Mouse (Mus musculus) C2C12 (cell line): ENCODE data around the gene Fgd6. TPM values are rescaled to one million over a fixed set of nuclear protein-coding genes. Genes with fewer than 3 reads are reported as not detected.

Experiments used
- H3K27me3 ChIP-seq: one replicate; pipeline ENCODE4 v1.6.1; 2011; ENCODE audit not compliant: control insufficient read depth, insufficient read depth, insufficient read length
- H3K36me3 ChIP-seq: one replicate; pipeline ENCODE4 v1.6.1; 2011; ENCODE audit not compliant: control insufficient read depth, insufficient read depth
- H3K4me3 ChIP-seq: one replicate; pipeline ENCODE4 v1.5.1; 2011; ENCODE audit warnings: mild to moderate bottlenecking, control low read depth; ENCODE audit not compliant: poor library complexity, insufficient read depth, severe bottlenecking
- H3K79me2 ChIP-seq: one replicate; pipeline ENCODE4 v1.6.1; 2011; ENCODE audit not compliant: control insufficient read depth, insufficient read depth
- H3K79me3 ChIP-seq: one replicate; pipeline ENCODE4 v1.6.1; 2011; ENCODE audit warnings: low read depth, control low read depth
- H3ac ChIP-seq: one replicate; pipeline ENCODE3; 2011; ENCODE audit warnings: low read depth; ENCODE audit not compliant: control insufficient read depth, insufficient read length
- CEBPB ChIP-seq: IDR thresholded peaks from one replicate; pipeline ENCODE4 v1.6.1; 2011; ENCODE audit warnings: low read depth, mild to moderate bottlenecking, control low read depth, moderate library complexity
- CTCF ChIP-seq: IDR thresholded peaks from one replicate; pipeline ENCODE4 v1.5.1; 2011; ENCODE audit not compliant: control insufficient read depth, insufficient read depth, insufficient read length
- FOSL1 ChIP-seq: IDR thresholded peaks from one replicate; pipeline ENCODE4 v1.8.0; 2011; ENCODE audit warnings: mild to moderate bottlenecking, low read length; ENCODE audit not compliant: poor library complexity, insufficient read depth, severe bottlenecking
- MAX ChIP-seq: IDR thresholded peaks from one replicate; pipeline ENCODE4 v1.6.1; 2011; ENCODE audit warnings: mild to moderate bottlenecking, control low read depth
- MYOD1 ChIP-seq: IDR thresholded peaks from one replicate; pipeline ENCODE4 v1.6.1; 2011; ENCODE audit warnings: low read depth; ENCODE audit not compliant: control insufficient read depth, insufficient read length
- MYOG ChIP-seq: IDR thresholded peaks from one replicate; pipeline ENCODE4 v1.6.1; 2011; ENCODE audit not compliant: control insufficient read depth, insufficient read length; ENCODE audit errors: extremely low read depth
- USF1 ChIP-seq: IDR thresholded peaks from one replicate; pipeline ENCODE4 v1.6.1; 2011; ENCODE audit warnings: low read depth, mild to moderate bottlenecking, control low read depth, moderate library complexity
- polyA plus RNA-seq: library from polyadenylated mRNA; unstranded; fragments of >200 nt; fragmentation: generic; extraction: Trizol; gene quantifications from one replicate; pipeline ENCODE4 v1.2.1, GENCODE M21; 2012; ENCODE audit warnings: missing spikeins

Fgd6 gene
- polyA plus RNA-seq, 1 experiment: 1.3 TPM

DNA sequence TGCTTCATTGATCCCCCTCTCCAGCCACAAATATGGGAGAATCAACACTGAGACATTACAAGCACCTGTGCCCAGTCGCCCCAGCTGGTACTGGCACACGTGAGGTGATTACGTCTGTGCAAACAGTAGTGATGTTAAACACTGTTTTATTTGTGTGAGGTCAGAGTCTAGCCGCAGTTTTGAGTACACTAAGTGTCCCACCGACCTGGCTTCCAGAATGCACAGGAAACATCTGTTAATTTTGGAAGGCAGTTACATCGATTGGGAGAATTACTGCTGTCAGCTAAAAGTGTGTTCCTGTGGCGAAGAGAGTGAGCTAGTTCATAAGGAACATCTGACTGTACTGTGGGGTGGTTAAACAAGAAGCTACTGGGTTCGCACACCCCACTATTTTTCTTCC, 24.4 kb downstream of the Fgd6 start:
- H3ac ChIP-seq: no peak overlapping the region
- H3K27me3 ChIP-seq: no peaks in the 10 kb centered on the region
- no peaks in the 10 kb centered on the region for H3K79me3 ChIP-seq
- no peaks in the 10 kb centered on the region for H3K36me3 ChIP-seq
- TF ChIP-seq CTCF (no peak), MAX (no peak), FOSL1 (no peak), USF1 (no peak), MYOG (no peak), MYOD1 (no peak), CEBPB (no peak)
- no peak overlapping the region for H3K4me3 ChIP-seq
- no peaks in the 10 kb centered on the region for H3K79me2 ChIP-seq

DNA sequence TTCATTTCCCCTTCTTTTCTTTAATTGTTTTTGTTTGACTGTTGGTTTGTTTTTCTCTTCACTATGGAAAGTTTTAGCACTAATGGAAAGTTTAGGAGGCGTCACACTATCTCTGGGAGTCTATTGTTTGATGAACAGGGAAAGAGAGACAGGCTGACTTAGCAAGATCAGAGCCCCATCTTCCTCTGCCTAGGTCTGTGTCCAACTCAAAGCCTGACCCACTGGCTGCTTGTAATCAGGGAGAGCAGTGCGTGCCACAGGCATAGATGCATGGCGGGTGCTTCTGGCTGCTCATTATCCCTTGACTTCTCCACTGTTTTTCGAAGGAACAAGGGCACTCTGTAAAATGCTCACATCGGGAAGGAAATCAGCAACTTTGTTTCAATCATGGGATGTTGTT, 26.6 kb downstream of the Fgd6 start:
- TF ChIP-seq FOSL1: no peak
- no peak for TF ChIP-seq CEBPB
- TF ChIP-seq MYOG: no peak
- no peak for TF ChIP-seq MAX
- no peak for TF ChIP-seq USF1
- no peak for TF ChIP-seq CTCF
- TF ChIP-seq MYOD1: no peak
- Histone ChIP-seq H3K79me2 (no peaks in the 10 kb centered on the region), H3K36me3 (no peaks in the 10 kb centered on the region), H3K79me3 (no peaks in the 10 kb centered on the region), H3K27me3 (no peaks in the 10 kb centered on the region), H3K4me3 (no peak overlapping the region), H3ac (no peak overlapping the region)

DNA sequence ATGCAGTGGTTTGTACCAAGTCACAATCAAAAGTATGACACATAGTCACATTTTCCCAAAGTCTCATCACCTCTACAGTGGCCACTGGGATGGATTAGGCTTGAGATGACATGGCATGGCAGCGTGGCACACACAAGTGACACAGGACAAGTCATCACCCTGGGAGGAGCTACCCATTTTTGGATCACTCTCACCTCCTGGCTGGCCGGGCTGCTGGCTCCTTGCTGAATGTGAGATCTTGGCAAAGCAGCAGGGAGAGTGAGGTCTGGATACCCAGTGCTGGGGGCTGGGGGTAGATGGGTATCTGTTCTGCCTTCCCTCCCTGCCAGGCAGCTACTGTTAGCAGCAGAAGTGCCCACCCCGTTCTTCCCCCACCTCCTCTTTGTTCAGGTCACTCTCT, 31.1 kb downstream of the Fgd6 start:
- no peaks in the 10 kb centered on the region for H3K27me3 ChIP-seq
- H3ac ChIP-seq: no peak overlapping the region
- H3K79me2 ChIP-seq: no peaks in the 10 kb centered on the region
- TF ChIP-seq MYOD1 (no peak), MYOG (no peak), CTCF (no peak), USF1 (no peak), FOSL1 (no peak)
- H3K4me3 ChIP-seq: no peak overlapping the region
- H3K79me3 ChIP-seq: no peaks in the 10 kb centered on the region
- no peaks in the 10 kb centered on the region for H3K36me3 ChIP-seq

DNA sequence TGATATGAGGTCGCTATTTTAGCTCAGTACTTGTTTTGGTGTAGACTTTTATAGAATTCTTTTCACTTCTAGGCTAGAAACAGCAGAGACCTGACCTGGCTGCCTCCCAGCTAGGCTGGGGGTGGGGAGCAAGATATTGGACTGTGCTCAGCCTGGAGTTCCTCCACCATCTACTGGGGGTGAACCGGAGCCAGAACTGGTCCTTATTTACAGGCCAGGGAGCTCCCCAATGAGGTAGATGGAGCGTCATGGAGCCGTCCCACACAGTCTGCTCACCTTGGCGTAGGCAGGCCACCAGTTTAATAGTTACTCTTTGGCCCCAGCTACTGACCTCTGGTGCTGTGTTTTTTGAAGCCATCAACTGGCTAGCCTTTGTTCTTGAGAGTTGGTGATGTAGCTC, 32.9 kb downstream of the Fgd6 start:
- H3ac ChIP-seq: no peak overlapping the region

DNA sequence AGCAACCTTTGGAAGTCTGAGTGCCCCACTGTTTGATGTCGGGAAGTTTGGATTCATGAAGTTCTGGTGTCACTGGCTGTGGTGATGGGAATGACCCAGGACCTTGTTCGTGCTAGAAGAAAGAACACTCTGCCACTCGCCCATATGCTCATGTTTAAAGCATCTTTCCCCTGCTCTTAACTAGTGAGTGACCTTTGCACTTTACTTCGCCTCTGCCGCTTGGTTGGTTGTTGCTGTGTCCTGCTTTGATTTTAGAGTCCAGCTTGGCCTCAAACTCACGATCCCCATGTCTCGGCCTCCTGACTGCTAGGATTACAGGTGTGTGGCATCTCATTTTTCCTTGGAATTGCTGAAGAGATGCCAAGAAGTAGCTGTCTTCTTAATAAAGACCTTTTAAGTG, 35.8 kb downstream of the Fgd6 start:
- Histone ChIP-seq H3K79me3 (no peaks in the 10 kb centered on the region), H3K27me3 (no peaks in the 10 kb centered on the region), H3ac (no peak overlapping the region), H3K36me3 (no peaks in the 10 kb centered on the region), H3K79me2 (no peaks in the 10 kb centered on the region), H3K4me3 (no peak overlapping the region)
- TF ChIP-seq MYOG (no peak), CTCF (no peak), FOSL1 (no peak), USF1 (no peak), MYOD1 (no peak), MAX (no peak), CEBPB (no peak)

More for the DNA sequence above, 32.9 kb downstream of the Fgd6 start:
- H3K4me3 ChIP-seq: no peak overlapping the region
- TF ChIP-seq CTCF: no peak
- TF ChIP-seq MYOG: no peak
- no peak for TF ChIP-seq MAX
- TF ChIP-seq USF1: no peak
- no peak for TF ChIP-seq FOSL1
- no peak for TF ChIP-seq MYOD1
- TF ChIP-seq CEBPB: no peak
- H3K79me2 ChIP-seq: no peaks in the 10 kb centered on the region
- H3K79me3 ChIP-seq: no peaks in the 10 kb centered on the region
- no peaks in the 10 kb centered on the region for H3K27me3 ChIP-seq
- H3K36me3 ChIP-seq: no peaks in the 10 kb centered on the region

DNA sequence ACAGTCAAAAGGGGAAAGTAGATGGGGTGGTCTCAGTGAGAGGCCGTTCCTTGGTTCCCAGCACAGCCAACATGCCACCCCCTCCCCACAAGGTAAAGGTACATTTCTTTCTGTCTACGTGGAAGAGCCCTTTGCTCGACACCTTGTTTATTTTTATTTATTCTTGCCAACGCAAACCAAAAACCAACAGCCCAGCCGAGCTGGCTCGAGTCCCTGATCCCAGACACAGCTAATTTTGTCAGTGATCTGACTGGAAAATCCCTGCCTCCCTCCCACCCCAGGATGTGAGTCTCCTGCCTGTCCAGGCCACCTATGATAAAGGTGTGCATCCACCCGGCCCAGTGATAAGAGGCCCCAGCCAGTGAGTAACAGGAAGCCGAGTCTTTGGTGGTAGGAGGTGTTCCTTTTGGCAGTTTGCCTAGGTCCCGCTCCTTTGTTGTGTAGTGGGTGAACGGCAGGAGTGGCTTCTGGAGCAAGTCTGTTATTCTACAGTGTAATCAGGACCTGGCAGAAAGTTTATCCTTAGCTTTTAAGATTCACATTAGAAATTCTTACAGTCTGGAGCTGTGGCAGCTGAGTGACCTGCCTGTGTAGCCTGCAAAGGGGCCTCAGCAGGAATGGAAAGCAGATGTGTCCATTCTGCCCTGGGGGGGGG, 36.6 kb downstream of the Fgd6 start:
- Histone ChIP-seq H3K4me3 (no peak overlapping the region), H3K79me2 (no peaks in the 10 kb centered on the region), H3K79me3 (no peaks in the 10 kb centered on the region), H3K36me3 (no peaks in the 10 kb centered on the region), H3K27me3 (no peaks in the 10 kb centered on the region), H3ac (no peak overlapping the region)
- TF ChIP-seq CEBPB (no peak), MAX (no peak), CTCF (no peak), FOSL1 (no peak), MYOD1 (no peak), MYOG (no peak), USF1 (no peak)
